Mouse (Mus musculus) heart, adult 2 months (tissue): ENCODE results near the gene Sez6. TPM values are rescaled to one million over a fixed set of nuclear protein-coding genes. Genes with fewer than 3 reads are reported as not detected.

Experiments
- DNase-seq, 2 experiments: peaks; one replicate each; pipeline ENCODE4 v3.0.0; 2021
- H3K27ac ChIP-seq: fragments of 200-600 bp; 2 replicates; pipeline ENCODE4 v1.8.1; 2022
- H3K27me3 ChIP-seq: fragments of 200-500 bp; 2 replicates; pipeline ENCODE4 v1.6.1; 2012; ENCODE audit warnings: mild to moderate bottlenecking, low read length, inconsistent platforms, mixed read lengths; ENCODE audit not compliant: control insufficient read depth, insufficient read depth
- H3K36me3 ChIP-seq: fragments of 200-500 bp; 2 replicates; pipeline ENCODE4 v1.6.1; 2012; ENCODE audit warnings: low read length, inconsistent platforms; ENCODE audit not compliant: control insufficient read depth, insufficient read depth
- H3K4me1 ChIP-seq: fragments of 200-500 bp; 2 replicates; pipeline ENCODE4 v1.6.1; 2011; ENCODE audit warnings: low read length; ENCODE audit not compliant: control insufficient read depth, insufficient read depth
- H3K4me3 ChIP-seq: fragments of 200-600 bp; 2 replicates; pipeline ENCODE4 v1.8.1; 2022
- H3K79me2 ChIP-seq: fragments of 200-500 bp; replicated peaks from 2 replicates; pipeline ENCODE4 v1.6.1; 2012; ENCODE audit warnings: mild to moderate bottlenecking, inconsistent platforms, low read length, moderate library complexity, mixed read lengths; ENCODE audit not compliant: control insufficient read depth, insufficient read depth
- H3K9ac ChIP-seq: fragments of 200-500 bp; 2 replicates; pipeline ENCODE4 v1.6.1; 2012; ENCODE audit warnings: low read depth, mild to moderate bottlenecking, control low read depth, inconsistent platforms, low read length, mixed read lengths
- CTCF ChIP-seq: fragments of 200-600 bp; IDR thresholded peaks from 2 replicates; pipeline ENCODE4 v1.8.1; 2022; ENCODE audit warnings: antibody characterized with exemption, mild to moderate bottlenecking, moderate library complexity
- EP300 ChIP-seq: fragments of 200-500 bp; IDR thresholded peaks from 2 replicates; pipeline ENCODE4 v1.6.1; 2011; ENCODE audit warnings: low read depth, low read length, control low read depth; ENCODE audit not compliant: insufficient read depth
- POLR2A ChIP-seq: fragments of 200-500 bp; IDR thresholded peaks from 2 replicates; pipeline ENCODE4 v1.6.1; 2011; ENCODE audit warnings: mild to moderate bottlenecking, low read depth, low read length, control low read depth; ENCODE audit not compliant: insufficient read depth
- WGBS: fragments of 180-500 bp; shearing (Covaris S2); methylation state at CpG from one replicate; pipeline ENCODE4 v1.1.7; 2018; 5-methylcytosine and 5-hydroxymethylcytosine counted together
- intact Hi-C: fragments of 180-260 bp; cut with DNase I; formaldehyde crosslinking; loops from one replicate; pipeline ENCODE4 v1.15.1; 2025
- polyA plus RNA-seq: library from polyadenylated mRNA; depleted of rRNA; stranded (reverse); fragments of >200 nt; gene quantifications from 2 replicates; pipeline ENCODE4 v1.2.3, GENCODE M21; 2012
- total RNA-seq, 2 experiments: library from RNA; stranded (reverse); gene quantifications; 2 replicates each; pipeline ENCODE4 v1.2.3; 2021

Sez6 gene
- total and polyA plus RNA-seq, 3 experiments = 0.68 to 0.80 (median 0.70) TPM

DNA sequence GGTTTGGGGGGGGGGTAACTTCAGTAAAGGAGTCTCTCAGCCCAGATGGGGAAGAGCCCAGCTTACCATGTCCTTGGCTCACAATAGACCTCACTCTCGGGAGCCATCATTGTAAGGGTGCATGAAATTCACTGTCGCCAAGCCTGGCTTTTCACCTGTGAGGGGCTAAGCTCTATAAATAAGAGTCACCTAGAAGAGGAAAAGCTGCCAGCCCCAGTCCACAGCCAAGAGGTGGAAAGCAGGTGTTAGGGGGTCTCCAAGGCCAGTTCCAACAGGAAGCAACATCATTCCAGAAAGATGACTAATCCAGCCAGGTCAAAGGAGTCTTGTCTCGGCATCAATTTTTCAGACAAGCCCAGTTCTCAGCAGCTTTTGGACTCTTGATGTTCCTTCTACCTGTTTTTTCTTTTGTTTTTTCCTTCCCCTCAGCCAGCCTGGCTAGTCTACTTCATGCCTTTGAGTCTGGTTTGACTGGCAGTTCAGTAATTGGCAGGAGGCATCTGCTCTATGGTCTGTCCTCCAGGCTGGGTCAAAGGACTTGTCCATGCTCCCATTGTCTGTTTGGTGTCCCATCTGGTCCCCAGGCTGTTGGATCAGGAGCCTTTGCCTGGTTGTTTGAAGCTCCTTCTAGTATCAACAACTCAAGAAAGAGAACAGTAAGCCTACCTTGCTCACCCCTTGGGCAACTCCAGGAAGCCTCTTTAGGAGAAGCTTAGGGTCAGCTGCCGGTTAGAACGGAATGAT lies 4.1 kb downstream of the Sez6 start:
- Histone ChIP-seq H3K36me3 (no peaks in the 10 kb centered on the region), H3K4me3 (no peak overlapping the region), H3K4me1 (no peaks in the 10 kb centered on the region), H3K27me3 (peaks cover 10% of the 10 kb centered on the region), H3K79me2 (no peaks in the 10 kb centered on the region), H3K9ac (no peak overlapping the region), H3K27ac (no peak overlapping the region)
- WGBS = 45% methylated on average over 5 of the region's 5 CpGs
- intact Hi-C loops = no loop called here
- TF ChIP-seq POLR2A (no peak), EP300 (no peak), CTCF (no peak)
- DNase-seq = no peak

DNA sequence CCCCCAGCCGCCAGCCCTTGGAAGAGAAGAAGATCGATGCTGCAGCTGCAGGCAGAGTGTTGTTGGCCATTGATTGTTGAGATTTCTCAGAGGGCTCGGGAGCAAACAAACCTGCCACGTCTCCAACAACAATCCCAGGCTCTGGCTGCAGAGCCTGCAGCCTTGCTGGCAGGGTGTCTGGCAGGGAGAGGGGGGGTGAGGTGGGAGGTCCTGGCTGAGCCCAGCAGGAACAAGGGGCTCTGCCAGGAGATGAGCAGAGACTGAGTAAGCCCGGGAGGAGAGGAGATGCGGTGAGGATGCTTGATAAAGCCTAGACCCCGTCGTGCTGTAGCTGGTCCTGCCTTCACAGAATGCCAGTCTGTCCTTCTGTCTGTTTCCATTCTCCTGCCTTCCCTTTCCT lies 6.2 kb downstream of the Sez6 start:
- H3K4me3 ChIP-seq = no peak overlapping the region
- no peak for TF ChIP-seq CTCF
- TF ChIP-seq POLR2A = no peak
- no peak for TF ChIP-seq EP300
- no peaks in the 10 kb centered on the region for H3K36me3 ChIP-seq
- DNase-seq = no peak
- H3K27ac ChIP-seq = no peak overlapping the region
- intact Hi-C loops = no loop called here
- peaks cover 3% of the 10 kb centered on the region; the same call in 1 of the 2 replicates for H3K27me3 ChIP-seq
- H3K79me2 ChIP-seq = no peaks in the 10 kb centered on the region
- 22% methylated on average over 8 of the region's 8 CpGs for WGBS
- no peak overlapping the region for H3K9ac ChIP-seq
- H3K4me1 ChIP-seq = no peaks in the 10 kb centered on the region

DNA sequence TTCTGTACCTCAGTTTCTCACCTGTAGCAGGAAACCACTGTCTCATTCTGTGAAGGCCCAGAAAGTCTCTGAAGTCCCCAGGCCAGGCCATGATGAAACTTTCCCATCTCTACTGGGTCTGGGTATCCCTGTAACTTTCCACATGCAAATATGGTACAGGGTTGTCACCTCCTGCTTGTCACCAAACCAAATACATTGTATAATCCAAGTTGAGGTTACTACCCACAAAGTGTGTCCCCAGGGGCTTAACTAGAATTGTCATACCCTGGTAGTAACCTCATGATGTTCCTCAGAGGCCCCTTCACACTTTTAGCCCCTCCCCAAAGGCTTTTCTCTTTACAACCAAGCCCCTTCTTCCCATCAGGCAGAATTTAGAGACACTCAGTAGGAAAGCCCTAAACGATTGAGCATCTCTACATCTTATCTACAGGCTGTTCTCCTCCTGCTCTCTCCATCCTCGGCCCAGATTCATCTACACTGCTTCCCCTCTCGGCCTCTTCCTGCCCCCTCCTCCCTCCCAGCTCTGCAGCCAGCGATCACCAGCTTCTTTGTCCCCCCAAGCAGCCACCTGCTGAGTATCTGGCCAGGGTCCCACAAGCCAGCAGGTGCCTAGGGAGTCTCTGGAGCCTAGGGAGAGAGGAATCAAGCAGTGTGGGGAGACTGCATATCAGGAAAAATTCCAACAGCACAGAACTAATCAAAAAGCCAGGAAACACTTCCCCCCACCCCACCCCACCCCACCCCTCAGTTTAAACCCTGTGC lies 7.2 kb downstream of the Sez6 start:
- Histone ChIP-seq H3K4me1 (no peaks in the 10 kb centered on the region), H3K4me3 (no peak overlapping the region), H3K9ac (no peak overlapping the region), H3K36me3 (no peaks in the 10 kb centered on the region), H3K27me3 (no peaks in the 10 kb centered on the region), H3K27ac (no peak overlapping the region), H3K79me2 (no peaks in the 10 kb centered on the region)
- TF ChIP-seq POLR2A (no peak), EP300 (no peak), CTCF (no peak)
- intact Hi-C loops = no loop called here
- no peak for DNase-seq
- WGBS = 18% methylated on average over 4 of the region's 4 CpGs

DNA sequence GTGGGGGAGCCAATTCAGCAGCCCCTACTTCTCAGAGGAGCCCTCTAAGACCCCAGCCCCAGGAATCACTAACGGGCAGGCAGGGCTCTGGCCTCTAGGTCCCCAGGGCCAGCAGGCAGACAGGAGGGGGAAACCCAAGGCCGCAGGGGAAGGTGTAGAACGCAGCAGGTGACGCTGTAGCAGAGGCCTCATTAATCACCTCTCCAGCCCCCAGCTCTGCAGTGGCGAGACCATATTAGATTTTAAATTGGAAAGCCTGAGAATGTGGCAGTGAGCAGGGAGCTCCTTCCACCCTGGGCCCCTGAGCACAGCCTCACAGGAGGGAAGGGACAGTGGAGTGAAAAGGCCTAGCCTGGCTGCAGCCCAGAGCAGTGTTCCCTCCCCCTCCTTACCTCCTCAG lies 11.6 kb downstream of the Sez6 start:
- no peak for TF ChIP-seq POLR2A
- TF ChIP-seq CTCF = no peak
- TF ChIP-seq EP300 = no peak
- 71% methylated on average over 5 of the region's 5 CpGs for whole genome bisulfite sequencing
- intact Hi-C loops = no loop called here

DNA sequence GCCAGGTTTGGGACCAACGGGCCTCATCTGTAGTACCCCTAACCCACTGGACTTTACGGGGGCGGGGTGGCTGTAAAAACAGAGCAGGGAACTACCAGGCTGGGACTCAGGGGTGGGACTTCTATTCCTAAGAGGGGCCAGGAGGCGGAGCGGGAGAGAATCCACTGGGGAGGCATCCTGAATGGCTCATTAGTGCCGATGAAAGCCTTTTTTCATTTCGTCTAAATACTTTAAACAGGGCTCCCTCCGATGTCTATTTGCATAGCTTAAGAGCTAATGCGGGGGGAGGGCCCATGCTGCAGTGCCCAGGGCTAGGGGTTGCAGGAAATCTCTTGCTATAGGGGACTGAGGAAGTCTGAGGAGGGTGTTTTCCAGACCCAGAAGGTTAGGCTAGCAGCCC lies 17.3 kb downstream of the Sez6 start:
- Histone ChIP-seq H3K27ac (no peak overlapping the region), H3K4me1 (no peaks in the 10 kb centered on the region), H3K27me3 (no peaks in the 10 kb centered on the region; the same call in none of the 2 replicates), H3K4me3 (no peak overlapping the region), H3K36me3 (no peaks in the 10 kb centered on the region), H3K9ac (no peak overlapping the region), H3K79me2 (no peaks in the 10 kb centered on the region)
- no peak for DNase-seq
- TF ChIP-seq EP300 = no peak
- no peak for TF ChIP-seq POLR2A
- TF ChIP-seq CTCF = no peak
- intact Hi-C loops = no loop called here
- 21% methylated on average over 9 of the region's 9 CpGs for WGBS

More for the DNA sequence above, 11.6 kb downstream of the Sez6 start:
- H3K79me2 ChIP-seq = no peaks in the 10 kb centered on the region
- H3K9ac ChIP-seq = no peak overlapping the region
- H3K27ac ChIP-seq = no peak overlapping the region
- no peak overlapping the region for H3K4me3 ChIP-seq
- DNase-seq = no peak
- no peaks in the 10 kb centered on the region for H3K4me1 ChIP-seq
- H3K27me3 ChIP-seq = no peaks in the 10 kb centered on the region
- no peaks in the 10 kb centered on the region for H3K36me3 ChIP-seq
